Mouse (Mus musculus): ENCODE measurements around the gene Casq2.

- TF ChIP-seq CTCF (IDR thresholded peaks at IDR 0.05; ENCODE audit: low read depth, low read length) (no peak), GATA2 (IDR thresholded peaks at IDR 0.05; ENCODE audit: borderline replicate concordance, low read depth, low read length) (no peak), GATA1 (IDR thresholded peaks at IDR 0.05; ENCODE audit: borderline replicate concordance, low read length) (no peak)
Measured at GRCm38 (mm10) chr3:102069260-102069659, 17.0 kb upstream of the Casq2 start.
